Mouse (Mus musculus): ENCODE results near the gene Tmem184c.

Tmem184c gene

GRCm38 (mm10) chr8:77610374-77610969 lies at the start of gene Tmem184c:
Gene Tmem184c (minus strand): TSS chr8:77610698.
- peak; percentile 99 for DNase-seq

- no peak for DNase-seq
Observed at GRCm38 (mm10) chr8:77659534-77660080, 49.1 kb upstream of the Tmem184c start.

GRCm38 (mm10) chr8:77658356-77658755 lies 47.9 kb upstream of the Tmem184c start:
- DNase-seq, result no peak

GRCm38 (mm10) chr8:77650646-77651190 lies 40.2 kb upstream of the Tmem184c start:
- DNase-seq, result no peak

GRCm38 (mm10) chr8:77640093-77640839 lies 29.8 kb upstream of the Tmem184c start:
- no peak for DNase-seq

GRCm38 (mm10) chr8:77637593-77637992 lies 27.1 kb upstream of the Tmem184c start:
- DNase-seq, result no peak

- DNase-seq, result no peak
Observed at GRCm38 (mm10) chr8:77634035-77634434, 23.5 kb upstream of the Tmem184c start.

GRCm38 (mm10) chr8:77633211-77633610 lies 22.7 kb upstream of the Tmem184c start:
- DNase-seq, result no peak

GRCm38 (mm10) chr8:77630691-77631090 lies 20.2 kb upstream of the Tmem184c start:
- no peak for DNase-seq

GRCm38 (mm10) chr8:77629858-77630537 lies 19.5 kb upstream of the Tmem184c start:
- peak; percentile 76 for DNase-seq

- DNase-seq, result no peak
Observed at GRCm38 (mm10) chr8:77623677-77624209, 13.2 kb upstream of the Tmem184c start.

- DNase-seq, result peak; percentile 12
Observed at GRCm38 (mm10) chr8:77617916-77618315, 7.4 kb upstream of the Tmem184c start.

- no peak for DNase-seq
Observed at GRCm38 (mm10) chr8:77609621-77610020, 877 bp downstream of the Tmem184c start.

- no peak for DNase-seq
Observed at GRCm38 (mm10) chr8:77584174-77584573, 26.3 kb downstream of the Tmem184c start.

GRCm38 (mm10) chr8:77577674-77578073 lies 32.8 kb downstream of the Tmem184c start:
- no peak for DNase-seq

GRCm38 (mm10) chr8:77574229-77574628 lies 36.3 kb downstream of the Tmem184c start:
- no peak for DNase-seq

GRCm38 (mm10) chr8:77561441-77561840 lies 49.1 kb downstream of the Tmem184c start:
- DNase-seq, result no peak

GRCm38 (mm10) chr8:77552491-77552890 lies 58.0 kb downstream of the Tmem184c start:
- DNase-seq, result no peak

- peak; percentile 40 for DNase-seq
Observed at GRCm38 (mm10) chr8:77549881-77550580, 60.5 kb downstream of the Tmem184c start.

GRCm38 (mm10) chr8:77549121-77549706 lies 61.3 kb downstream of the Tmem184c start, which contains the start of gene Prmt9:
Gene Prmt9 (plus strand): TSS chr8:77549397.
- peak; percentile 95 for DNase-seq

All from thymus, postnatal 14 days (tissue).